Mouse (Mus musculus): ENCODE results near the gene Slc41a2.
"Not testable (repeated sequence)": the region's sequence is repeated elsewhere in the genome, so short reads cannot be mapped to it uniquely, and the experiment has no call there.

Gene Slc41a2

GRCm38 (mm10) chr10:83337159-83337951 lies at the start of gene Slc41a2:
TSS of gene Slc41a2 (minus strand) at chr10:83337882.
- peak; percentile 70 for DNase-seq

- DNase-seq: no peak
These were observed 47.7 kb upstream of the Slc41a2 start for GRCm38 (mm10) chr10:83385330-83385910.

GRCm38 (mm10) chr10:83384456-83385215 lies 47.0 kb upstream of the Slc41a2 start:
- DNase-seq: no peak

GRCm38 (mm10) chr10:83383863-83384262 lies 46.2 kb upstream of the Slc41a2 start:
- no peak for DNase-seq

- DNase-seq: no peak
These were observed 45.3 kb upstream of the Slc41a2 start for GRCm38 (mm10) chr10:83382988-83383387.

- no peak for DNase-seq
These were observed 44.8 kb upstream of the Slc41a2 start for GRCm38 (mm10) chr10:83382528-83382927.

GRCm38 (mm10) chr10:83380501-83380900 lies 42.8 kb upstream of the Slc41a2 start:
- no peak for DNase-seq

- DNase-seq: no peak
These were observed 40.6 kb upstream of the Slc41a2 start for GRCm38 (mm10) chr10:83378083-83378833.

- no peak for DNase-seq
These were observed 39.4 kb upstream of the Slc41a2 start for GRCm38 (mm10) chr10:83376911-83377682.

- DNase-seq: not testable (repeated sequence)
These were observed 37.8 kb upstream of the Slc41a2 start for GRCm38 (mm10) chr10:83375458-83375857.

GRCm38 (mm10) chr10:83374045-83374656 lies 36.5 kb upstream of the Slc41a2 start:
- DNase-seq: no peak

GRCm38 (mm10) chr10:83368918-83369317 lies 31.2 kb upstream of the Slc41a2 start:
- peak; percentile 77 for DNase-seq

- peak; percentile 65 for DNase-seq
These were observed 25.8 kb upstream of the Slc41a2 start for GRCm38 (mm10) chr10:83363451-83363850.

GRCm38 (mm10) chr10:83361643-83362382 lies 24.1 kb upstream of the Slc41a2 start:
- DNase-seq: peak; percentile 61

- DNase-seq: no peak
These were observed 22.7 kb upstream of the Slc41a2 start for GRCm38 (mm10) chr10:83360356-83360755.

GRCm38 (mm10) chr10:83359956-83360355 lies 22.3 kb upstream of the Slc41a2 start, which contains the start of gene D10Wsu102e:
TSS of gene D10Wsu102e (plus strand) at chr10:83360221.
- DNase-seq: peak; percentile 99

GRCm38 (mm10) chr10:83359451-83359850 lies 21.8 kb upstream of the Slc41a2 start:
- DNase-seq: peak; percentile 79

- DNase-seq: no peak
These were observed 18.7 kb upstream of the Slc41a2 start for GRCm38 (mm10) chr10:83356416-83356815.

GRCm38 (mm10) chr10:83354333-83354719 lies 16.6 kb upstream of the Slc41a2 start:
- DNase-seq: peak; percentile 63

- DNase-seq: peak; percentile 24
These were observed 16.1 kb upstream of the Slc41a2 start for GRCm38 (mm10) chr10:83353680-83354332.
